Mouse (Mus musculus) neural tube, embryonic 11.5 days (tissue): ENCODE measurements around the gene Dner. TPM values are rescaled to one million over a fixed set of nuclear protein-coding genes. Genes with fewer than 3 reads are reported as not detected.
A peak's percentile ranks its signal among the peaks of the same experiment; 100 is the strongest.

Experiments
- ATAC-seq: fragments of 200-750 bp; cut with Nextera tagmentation; 2 replicates; pipeline ENCODE4 v1.8.0; 2017; ENCODE audit warnings: moderate number of reproducible peaks, mild to moderate bottlenecking, moderate TSS enrichment, moderate library complexity; ENCODE audit not compliant: insufficient read depth, low FRiP score, low TSS enrichment
- DNase-seq: peaks from one replicate; pipeline ENCODE4 v3.0.0-alpha.2; 2015; ENCODE audit warnings: low spot score
- H3K27ac ChIP-seq: fragments of 300-500 bp; sonication (generic); 2 replicates; pipeline ENCODE4 v1.5.1; 2014; ENCODE audit warnings: low read depth, mild to moderate bottlenecking, low read length
- H3K27me3 ChIP-seq: fragments of 300-500 bp; sonication (generic); 2 replicates; pipeline ENCODE4 v1.6.1; 2014; ENCODE audit warnings: mild to moderate bottlenecking, low read length, mixed read lengths; ENCODE audit not compliant: control insufficient read depth, insufficient read depth
- H3K36me3 ChIP-seq: fragments of 300-500 bp; sonication (generic); 2 replicates; pipeline ENCODE4 v1.6.1; 2014; ENCODE audit warnings: mild to moderate bottlenecking, low read length, moderate library complexity, mixed read lengths; ENCODE audit not compliant: control insufficient read depth, insufficient read depth
- H3K4me1 ChIP-seq: fragments of 300-500 bp; sonication (generic); 2 replicates; pipeline ENCODE4 v1.6.1; 2014; ENCODE audit warnings: low read length, mixed read lengths; ENCODE audit not compliant: control insufficient read depth, insufficient read depth
- H3K4me2 ChIP-seq: fragments of 300-500 bp; sonication (generic); 2 replicates; pipeline ENCODE4 v1.6.1; 2014; ENCODE audit warnings: low read depth, mild to moderate bottlenecking, moderate library complexity
- H3K4me3 ChIP-seq: fragments of 300-500 bp; sonication (generic); 2 replicates; pipeline ENCODE4 v1.5.1; 2014; ENCODE audit warnings: low read depth, low read length
- H3K9ac ChIP-seq: fragments of 300-500 bp; sonication (generic); 2 replicates; pipeline ENCODE4 v1.6.1; 2014; ENCODE audit warnings: mild to moderate bottlenecking, low read length
- H3K9me3 ChIP-seq: fragments of 300-500 bp; sonication (generic); 2 replicates; pipeline ENCODE4 v1.6.1; 2016; ENCODE audit warnings: low read length; ENCODE audit not compliant: control insufficient read depth
- WGBS: fragments of 180-500 bp; shearing (Covaris S2); extraction: QIAGEN DNeasy Blood & Tissue Kit; methylation state at CpG from one replicate; pipeline ENCODE4 v1.1.7; 2014; 5-methylcytosine and 5-hydroxymethylcytosine counted together
- polyA plus RNA-seq: library from polyadenylated mRNA; unstranded; fragments of >200 nt; fragmentation: Nextera tagmentation; extraction: Ambion mirVana; gene quantifications from 2 replicates; pipeline ENCODE4 v1.2.1, GENCODE M21; 2014

The Dner gene
- polyA plus RNA-seq, 1 experiment from 2014 or later, result 44.7 TPM

DNA sequence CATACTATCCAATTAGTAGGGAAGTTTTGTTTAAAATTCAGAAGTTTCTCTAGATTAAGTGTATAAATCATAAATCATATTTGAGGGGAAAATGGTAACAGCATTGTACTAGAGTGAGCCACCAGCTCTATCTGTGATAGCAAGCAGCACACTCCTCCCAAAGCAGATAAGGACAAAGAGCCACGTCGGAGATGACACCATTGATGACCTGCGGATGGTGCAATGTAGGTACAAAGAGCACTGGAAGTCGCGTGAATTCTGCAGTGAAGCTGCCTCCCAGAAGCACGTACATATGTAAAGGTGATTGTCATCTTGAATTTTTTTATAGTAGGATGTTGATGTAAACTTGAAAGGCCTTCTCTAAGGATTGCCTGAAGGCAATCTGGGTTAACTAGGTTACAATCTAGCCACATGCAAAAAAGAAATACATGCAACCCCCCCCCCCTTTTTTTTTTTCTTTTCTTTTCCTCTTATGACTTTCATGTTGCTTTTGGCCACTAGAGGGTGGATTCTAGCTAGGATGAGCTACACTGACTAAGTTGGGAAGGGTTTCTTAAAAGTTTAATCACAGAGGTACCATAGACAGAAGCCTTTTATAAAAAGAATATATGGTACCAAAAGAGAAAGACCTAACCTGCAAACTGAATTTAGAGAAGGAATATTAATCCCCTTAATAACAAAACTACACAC, 262.6 kb downstream of the Dner start:
- H3K4me2 ChIP-seq, result no peak overlapping the region
- no peak overlapping the region for H3K27ac ChIP-seq
- no peaks in the 10 kb centered on the region for H3K36me3 ChIP-seq
- no peak overlapping the region for H3K4me3 ChIP-seq
- H3K27me3 ChIP-seq, result no peaks in the 10 kb centered on the region
- H3K4me1 ChIP-seq, result no peaks in the 10 kb centered on the region
- 87% methylated on average over 6 of the region's 6 CpGs for WGBS
- ATAC-seq, result no peak
- no peak for DNase-seq
- no peaks in the 10 kb centered on the region for H3K9me3 ChIP-seq
- H3K9ac ChIP-seq, result no peak overlapping the region

DNA sequence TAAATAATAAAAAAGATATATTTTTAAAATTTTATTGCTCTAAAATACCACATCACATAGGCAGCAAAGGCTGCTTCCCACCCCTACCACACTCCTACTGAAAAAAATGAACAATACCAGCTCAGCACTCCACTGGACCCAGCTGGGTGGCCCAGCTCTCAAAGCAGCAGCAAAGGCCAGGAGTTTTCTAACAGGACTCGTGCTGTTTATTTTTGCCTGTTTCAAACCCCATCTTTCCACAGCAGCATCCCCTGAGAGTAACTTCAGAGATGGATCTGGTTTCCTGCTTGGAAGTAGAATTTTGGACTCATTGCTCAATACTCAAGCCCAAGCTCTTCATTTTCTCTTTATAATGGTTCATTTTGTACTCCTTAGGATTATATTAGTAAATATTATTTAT, 263.7 kb downstream of the Dner start:
- DNase-seq (no peak), ATAC-seq (no peak)
- H3K27me3 ChIP-seq, result no peaks in the 10 kb centered on the region
- H3K9ac ChIP-seq, result no peak overlapping the region
- H3K27ac ChIP-seq, result no peak overlapping the region
- 71% methylated on average over 1 of the region's 1 CpGs for WGBS
- H3K4me3 ChIP-seq, result no peak overlapping the region
- no peak overlapping the region for H3K4me2 ChIP-seq
- H3K4me1 ChIP-seq, result no peaks in the 10 kb centered on the region
- no peaks in the 10 kb centered on the region for H3K36me3 ChIP-seq
- H3K9me3 ChIP-seq, result no peaks in the 10 kb centered on the region

DNA sequence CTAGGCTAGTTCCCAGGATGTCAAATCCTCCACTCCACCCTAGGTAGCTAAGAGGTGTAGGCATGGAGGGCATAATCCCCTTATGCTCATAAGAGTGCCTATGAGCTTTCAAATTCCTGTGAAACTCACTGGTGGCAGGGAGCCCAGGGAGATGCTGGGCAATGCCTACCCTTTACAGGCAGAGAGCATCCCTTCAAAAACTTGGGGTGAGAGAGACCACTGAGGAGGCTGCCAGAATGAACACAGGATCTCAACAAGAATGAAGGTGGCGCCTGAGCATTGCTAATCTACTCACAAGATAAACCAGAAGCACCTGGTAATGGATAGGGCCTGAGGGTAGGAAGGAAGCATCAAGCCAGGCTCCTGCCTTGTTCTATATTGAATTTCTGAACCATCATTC, 267.7 kb downstream of the Dner start:
- no peaks in the 10 kb centered on the region for H3K4me1 ChIP-seq
- no peak overlapping the region for H3K4me2 ChIP-seq
- no peak overlapping the region for H3K9ac ChIP-seq
- H3K9me3 ChIP-seq, result no peaks in the 10 kb centered on the region
- DNase-seq (no peak), ATAC-seq (no peak)
- no peaks in the 10 kb centered on the region for H3K36me3 ChIP-seq
- H3K4me3 ChIP-seq, result no peak overlapping the region
- no peaks in the 10 kb centered on the region for H3K27me3 ChIP-seq
- no peak overlapping the region for H3K27ac ChIP-seq
- WGBS, result 75% methylated on average over 1 of the region's 1 CpGs

DNA sequence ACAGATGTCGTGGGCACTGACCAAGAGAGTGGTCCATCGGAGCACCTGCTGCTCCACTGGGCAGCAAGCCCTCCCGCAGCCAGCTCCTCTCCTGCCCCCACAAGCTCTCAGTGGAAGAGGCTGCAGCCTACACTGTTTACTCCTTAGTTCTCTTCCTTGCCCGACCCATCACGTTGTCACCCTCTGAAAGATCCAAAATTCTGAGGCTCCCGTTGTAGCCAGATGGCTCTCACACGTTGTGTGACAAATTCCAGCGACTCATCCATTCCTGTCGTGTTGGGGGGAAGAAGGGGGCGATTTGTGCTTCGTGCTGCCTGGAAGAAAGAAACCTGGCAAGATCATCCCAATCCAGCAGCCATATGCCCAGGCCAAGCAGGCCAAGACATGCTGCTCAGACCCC, 268.3 kb downstream of the Dner start:
- H3K36me3 ChIP-seq, result no peaks in the 10 kb centered on the region
- H3K9ac ChIP-seq, result no peak overlapping the region
- 85% methylated on average over 11 of the region's 11 CpGs for WGBS
- ATAC-seq (no peak), DNase-seq (no peak)
- H3K27ac ChIP-seq, result no peak overlapping the region
- H3K9me3 ChIP-seq, result no peaks in the 10 kb centered on the region
- H3K27me3 ChIP-seq, result no peaks in the 10 kb centered on the region
- no peak overlapping the region for H3K4me3 ChIP-seq
- no peak overlapping the region for H3K4me2 ChIP-seq
- no peaks in the 10 kb centered on the region for H3K4me1 ChIP-seq

DNA sequence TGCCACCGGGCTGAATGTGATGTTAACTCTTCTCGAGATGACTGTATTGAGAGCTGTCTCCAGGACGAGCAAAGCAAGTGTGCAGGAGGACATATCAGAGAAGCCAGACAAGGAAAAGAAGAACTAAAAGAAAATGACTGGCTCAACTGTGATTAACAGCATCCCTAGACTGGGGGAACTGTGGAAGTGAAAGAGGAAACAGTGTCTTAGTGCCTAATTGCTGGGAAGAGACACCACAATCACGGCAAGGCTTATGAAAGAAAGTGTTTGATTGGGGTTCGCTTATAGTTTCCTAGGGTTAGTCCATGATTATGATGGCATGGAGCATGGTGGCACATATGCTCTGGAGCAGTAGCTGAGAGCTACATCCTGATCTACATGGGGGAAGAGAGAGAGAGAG, 269.3 kb downstream of the Dner start:
- Histone ChIP-seq H3K4me1 (no peaks in the 10 kb centered on the region), H3K9me3 (no peaks in the 10 kb centered on the region), H3K27ac (no peak overlapping the region), H3K9ac (no peak overlapping the region), H3K4me3 (no peak overlapping the region), H3K36me3 (no peaks in the 10 kb centered on the region), H3K27me3 (no peaks in the 10 kb centered on the region), H3K4me2 (no peak overlapping the region)
- no peak for ATAC-seq
- no peak for DNase-seq
- WGBS, result 83% methylated on average over 5 of the region's 5 CpGs

DNA sequence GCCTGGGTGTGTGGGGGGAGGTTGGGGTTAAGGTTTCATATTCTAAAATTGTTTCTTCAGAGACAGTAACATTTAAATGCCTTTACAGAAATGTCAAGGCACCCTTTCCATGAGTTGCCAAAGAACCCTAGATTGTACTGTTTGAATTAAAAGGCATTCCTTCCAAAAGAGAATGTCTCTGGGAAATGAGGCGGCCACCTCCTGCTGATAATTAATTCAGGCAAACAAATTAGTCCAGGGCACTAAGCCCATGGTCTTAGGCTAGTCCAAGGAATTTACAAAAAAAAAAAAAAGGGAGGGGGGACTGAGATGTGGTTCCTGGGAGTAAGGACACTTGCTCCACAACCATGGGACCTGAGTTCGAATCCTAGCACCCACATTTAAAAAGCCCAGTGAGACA, 273.1 kb downstream of the Dner start:
- no peaks in the 10 kb centered on the region for H3K9me3 ChIP-seq
- no peak overlapping the region for H3K27ac ChIP-seq
- no peaks in the 10 kb centered on the region for H3K27me3 ChIP-seq
- no peak overlapping the region for H3K9ac ChIP-seq
- ATAC-seq (no peak), DNase-seq (no peak)
- H3K4me3 ChIP-seq, result no peak overlapping the region
- H3K36me3 ChIP-seq, result no peaks in the 10 kb centered on the region
- WGBS, result 75% methylated on average over 2 of the region's 2 CpGs
- H3K4me2 ChIP-seq, result no peak overlapping the region
- H3K4me1 ChIP-seq, result no peaks in the 10 kb centered on the region

DNA sequence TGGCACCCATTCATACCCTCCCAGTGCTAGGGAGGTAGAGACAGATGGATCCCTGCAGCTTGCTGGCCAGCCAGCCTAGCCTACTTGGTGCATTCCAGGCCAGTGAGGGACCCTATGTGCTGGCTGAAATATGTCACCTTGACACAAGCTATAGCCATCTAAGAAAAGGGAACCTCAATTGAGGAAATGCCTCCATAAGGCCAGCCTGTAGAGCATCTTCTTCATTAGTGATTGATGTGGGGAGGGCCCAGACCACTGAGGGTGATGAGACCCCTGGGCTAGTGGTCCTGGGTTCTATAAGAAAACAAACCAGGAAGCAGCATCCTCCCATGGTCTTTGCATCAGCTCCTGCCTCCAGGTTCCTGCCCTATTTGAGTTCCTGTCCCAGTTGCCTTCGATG, 274.2 kb downstream of the Dner start:
- Histone ChIP-seq H3K4me3 (no peak overlapping the region), H3K4me1 (no peaks in the 10 kb centered on the region), H3K36me3 (no peaks in the 10 kb centered on the region), H3K27me3 (no peaks in the 10 kb centered on the region), H3K9me3 (no peaks in the 10 kb centered on the region), H3K9ac (no peak overlapping the region), H3K27ac (no peak overlapping the region), H3K4me2 (no peak overlapping the region)
- DNase-seq, result no peak
- WGBS, result 91% methylated on average over 1 of the region's 1 CpGs
- ATAC-seq, result no peak

DNA sequence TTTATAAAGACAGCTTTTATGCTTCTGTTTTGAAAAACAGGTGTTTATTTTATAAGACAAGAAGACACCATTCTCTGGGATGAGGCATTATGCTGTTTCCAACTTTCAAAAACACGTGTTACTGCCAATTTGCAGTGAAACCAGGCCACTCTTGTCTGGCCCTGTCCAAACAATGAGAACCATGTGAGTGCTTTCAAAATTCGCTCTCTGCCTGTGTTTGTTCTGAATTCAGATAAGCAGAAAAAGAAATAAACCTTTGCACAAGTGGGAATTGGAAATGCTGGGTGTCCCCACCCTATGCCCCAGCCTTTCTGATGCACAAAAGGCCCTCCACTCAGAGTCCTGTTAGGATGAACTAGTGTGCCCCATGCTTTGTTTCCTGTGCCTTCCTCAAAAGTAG, 276.6 kb downstream of the Dner start:
- Histone ChIP-seq H3K9me3 (no peaks in the 10 kb centered on the region), H3K36me3 (no peaks in the 10 kb centered on the region), H3K4me1 (no peaks in the 10 kb centered on the region), H3K9ac (no peak overlapping the region), H3K27me3 (no peaks in the 10 kb centered on the region), H3K4me3 (no peak overlapping the region), H3K27ac (no peak overlapping the region), H3K4me2 (no peak overlapping the region)
- DNase-seq, result no peak
- no peak for ATAC-seq
- WGBS, result 82% methylated on average over 2 of the region's 2 CpGs

DNA sequence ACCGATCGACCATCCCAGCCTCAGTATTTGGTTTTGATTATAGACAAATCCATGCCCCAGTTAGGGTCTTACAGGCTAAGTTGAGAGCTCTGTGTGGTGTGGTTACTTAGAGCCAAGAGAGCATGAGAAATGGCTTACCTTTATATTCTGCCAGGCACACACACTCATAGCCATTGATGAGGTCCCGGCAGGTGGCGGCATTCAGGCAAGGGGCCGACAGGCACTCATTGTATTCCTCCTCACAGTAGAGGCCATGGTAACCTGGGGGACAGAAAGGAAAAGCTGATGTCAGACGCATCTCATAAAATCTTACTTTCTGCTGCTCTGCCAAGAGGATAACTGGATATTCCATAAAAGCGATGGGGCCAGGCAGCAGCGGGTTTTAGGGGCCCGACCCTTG, 277.5 kb downstream of the Dner start:
- Histone ChIP-seq H3K4me1 (no peaks in the 10 kb centered on the region), H3K27ac (no peak overlapping the region), H3K4me3 (no peak overlapping the region), H3K9me3 (no peaks in the 10 kb centered on the region), H3K4me2 (no peak overlapping the region), H3K9ac (no peak overlapping the region), H3K27me3 (no peaks in the 10 kb centered on the region), H3K36me3 (no peaks in the 10 kb centered on the region)
- DNase-seq (peak; percentile 24), ATAC-seq (no peak)
- WGBS, result 56% methylated on average over 9 of the region's 9 CpGs
